Comparison of ENCODE assay signal across 9 mouse cellular contexts in genomic region chr17:34123111-34123510, GRCm38 (mm10). TPM values are rescaled to one million over a fixed set of nuclear protein-coding genes. Genes with fewer than 3 reads are reported as not detected.
DNase-seq lines count a peak whose midpoint lies in the region; ATAC-seq and TF ChIP-seq lines count a peak whose summit lies in the region.
"Had no signal": no experiment of that assay in that cellular context is flagged by ENCODE, and none has a peak within 500 bp of the region (broad histone marks: within the 10 kb centered on the region; RNA-seq: fewer than 3 reads in every experiment).

No protein-coding gene starts in this region.

- no peaks in the 10 kb centered on the region for H3K9me3 ChIP-seq in heart, embryonic 15.5 days (replicated peaks)
- no peaks in the 10 kb centered on the region for H3K9me3 ChIP-seq in G1E (replicated peaks)
- no peaks in the 10 kb centered on the region for H3K9me3 ChIP-seq in forebrain, embryonic 16.5 days (ENCODE audit: control insufficient read depth, low read length)
- H3K9me3 ChIP-seq in liver, embryonic 16.5 days (replicated peaks; ENCODE audit: control insufficient read depth, low read length), result no peaks in the 10 kb centered on the region

- no peaks in the 10 kb centered on the region for H3K27me3 ChIP-seq in heart, embryonic 15.5 days
- no peaks in the 10 kb centered on the region for H3K27me3 ChIP-seq in G1E (ENCODE audit: insufficient read depth, low read length)
- no peaks in the 10 kb centered on the region for H3K27me3 ChIP-seq in forebrain, embryonic 16.5 days (replicated peaks; ENCODE audit: control insufficient read depth, insufficient read depth, low read length)
- H3K27me3 ChIP-seq in liver, embryonic 16.5 days (ENCODE audit: control insufficient read depth, insufficient read depth, low read depth, low read length), result no peaks in the 10 kb centered on the region
- H3K27me3 ChIP-seq: Patski had no signal

- peak overlapping the region; percentile 100 for H3K27ac ChIP-seq in heart, embryonic 15.5 days
- peak overlapping the region; percentile 99 for H3K27ac ChIP-seq in forebrain, embryonic 16.5 days (ENCODE audit: low read length)
- H3K27ac ChIP-seq in liver, embryonic 16.5 days (ENCODE audit: low read length), result peak overlapping the region; percentile 100

- no peak for TF ChIP-seq CTCF in G1E (IDR thresholded peaks at IDR 0.05; ENCODE audit: low read depth, low read length)

- peak overlapping the region; percentile 84 for H3K4me2 ChIP-seq in heart, embryonic 15.5 days
- H3K4me2 ChIP-seq in forebrain, embryonic 16.5 days (ENCODE audit: low read length), result peak overlapping the region; percentile 92
- H3K4me2 ChIP-seq in liver, embryonic 16.5 days (ENCODE audit: low read depth, low read length), result peak overlapping the region; percentile 100

- WGBS in heart, embryonic 15.5 days, result 1% methylated on average over 7 of the region's 7 CpGs
- 3% methylated on average over 7 of the region's 7 CpGs for WGBS in forebrain, embryonic 16.5 days
- WGBS in liver, embryonic 16.5 days (ENCODE audit: insufficient replicate concordance), result under 1% methylated on average over 7 of the region's 7 CpGs

- no peak for DNase-seq in heart, adult 11 months
- DNase-seq in G1E (ENCODE audit: low spot score), result no peak
- no peak for DNase-seq in thymus, postnatal 14 days
- no peak for DNase-seq in cerebellum, postnatal 25 days
- DNase-seq in gastrocnemius, postnatal 25 days, result no peak

- H3K4me3 ChIP-seq in heart, embryonic 15.5 days, result peak overlapping the region; percentile 82
- H3K4me3 ChIP-seq in G1E (ENCODE audit: low read depth, low read length), result peak overlapping the region; percentile 99
- H3K4me3 ChIP-seq in forebrain, embryonic 16.5 days (replicated peaks; ENCODE audit: low read length), result peak overlapping the region; percentile 85
- peak overlapping the region; percentile 99 for H3K4me3 ChIP-seq in liver, embryonic 16.5 days (ENCODE audit: low read depth, low read length)

- H3K9ac ChIP-seq in heart, embryonic 15.5 days, result peak overlapping the region; percentile 96
- H3K9ac ChIP-seq in forebrain, embryonic 16.5 days (replicated peaks; ENCODE audit: low read depth, low read length), result peak overlapping the region; percentile 97
- H3K9ac ChIP-seq in liver, embryonic 16.5 days (ENCODE audit: low read depth, low read length), result peak overlapping the region; percentile 97

- no peak for ATAC-seq in heart, embryonic 15.5 days (replicated peaks; ENCODE audit: insufficient number of reproducible peaks, insufficient read depth, low FRiP score, low read depth)
- ATAC-seq in G1E (ENCODE audit: extremely low read depth, insufficient number of reproducible peaks, low FRiP score, poor library complexity, severe bottlenecking), result no peak
- no peak for ATAC-seq in forebrain, embryonic 16.5 days
- ATAC-seq in liver, embryonic 16.5 days (ENCODE audit: low read depth), result no peak

- no peaks in the 10 kb centered on the region for H3K36me3 ChIP-seq in heart, embryonic 15.5 days
- H3K36me3 ChIP-seq in G1E (replicated peaks), result peaks cover 56% of the 10 kb centered on the region
- 0 out of 2 replicates have a peak, but pooled peaks cover 2% of the 10 kb centered on the region for H3K36me3 ChIP-seq in forebrain, embryonic 16.5 days (ENCODE audit: control insufficient read depth, insufficient read depth)
- H3K36me3 ChIP-seq in liver, embryonic 16.5 days (ENCODE audit: control insufficient read depth, insufficient read depth), result peaks cover 9% of the 10 kb centered on the region

- H3K4me1 ChIP-seq in heart, embryonic 15.5 days (replicated peaks), result peaks cover 36% of the 10 kb centered on the region
- H3K4me1 ChIP-seq in G1E (ENCODE audit: insufficient read depth, low read depth, low read length), result peaks cover 49% of the 10 kb centered on the region
- H3K4me1 ChIP-seq in forebrain, embryonic 16.5 days (replicated peaks; ENCODE audit: control insufficient read depth, insufficient read depth, low read length), result peaks cover 18% of the 10 kb centered on the region
- peaks cover 49% of the 10 kb centered on the region for H3K4me1 ChIP-seq in liver, embryonic 16.5 days (ENCODE audit: control insufficient read depth, low read depth, low read length)

RNA-seq across cellular contexts. Expression of gene Brd2, which starts 0.7 kb away (rescaled TPM):
- 59.0 and 77.7 TPM in 2 replicates for polyA plus RNA-seq in heart, embryonic 15.5 days (2015; fragmentation: Nextera tagmentation; extraction: Ambion mirVana)
- 336 and 447 TPM in 2 replicates for total RNA-seq in G1E (2014; fragmentation: Nextera tagmentation)
- total RNA-seq in G1E (2017), result 214 and 244 TPM in 2 replicates
- polyA plus RNA-seq in G1E (2012), result 198 and 298 TPM in 2 replicates
- polyA plus RNA-seq in forebrain, embryonic 16.5 days (2015; fragmentation: Nextera tagmentation; extraction: Ambion mirVana), result 130 and 132 TPM in 2 replicates
- 32.0 and 35.8 TPM in 2 replicates for polyA plus RNA-seq in liver, embryonic 16.5 days (2015; fragmentation: Nextera tagmentation; extraction: Ambion mirVana)
- 10 to 100 TPM; 66.7 to 69.1 TPM for total RNA-seq in gastrocnemius, postnatal 25 days (2021)

RNA-seq across cellular contexts. Expression of gene H2-DMa, which starts 3.8 kb away (rescaled TPM):
- 6.0 and 13.6 TPM in 2 replicates for polyA plus RNA-seq in heart, embryonic 15.5 days (2015; fragmentation: Nextera tagmentation; extraction: Ambion mirVana)
- total RNA-seq in G1E (2014; fragmentation: Nextera tagmentation), result 11.0 and 16.1 TPM in 2 replicates
- total RNA-seq in G1E (2017), result 2.8 and 3.8 TPM in 2 replicates
- 0.62 and 1.3 TPM in 2 replicates for polyA plus RNA-seq in G1E (2012)
- polyA plus RNA-seq in forebrain, embryonic 16.5 days (2015; fragmentation: Nextera tagmentation; extraction: Ambion mirVana), result 12.1 and 15.8 TPM in 2 replicates
- 5.3 and 5.5 TPM in 2 replicates for polyA plus RNA-seq in liver, embryonic 16.5 days (2015; fragmentation: Nextera tagmentation; extraction: Ambion mirVana)
- 1 to 10 TPM; 2.8 to 3.1 TPM for total RNA-seq in gastrocnemius, postnatal 25 days (2021)

RNA-seq across cellular contexts. Expression of gene H2-DMb2, which starts 20.0 kb away (rescaled TPM):
- polyA plus RNA-seq in heart, embryonic 15.5 days (2015; fragmentation: Nextera tagmentation; extraction: Ambion mirVana), result 0.69 and 2.5 TPM in 2 replicates
- total RNA-seq in G1E (2014; fragmentation: Nextera tagmentation), result not detected in 2 replicates
- total RNA-seq in G1E (2017), result not detected in 2 replicates
- polyA plus RNA-seq in G1E (2012), result not detected in 2 replicates
- 0.43 and 0.90 TPM in 2 replicates for polyA plus RNA-seq in forebrain, embryonic 16.5 days (2015; fragmentation: Nextera tagmentation; extraction: Ambion mirVana)
- polyA plus RNA-seq in liver, embryonic 16.5 days (2015; fragmentation: Nextera tagmentation; extraction: Ambion mirVana), result 0.74 and 1.0 TPM in 2 replicates
- total RNA-seq in gastrocnemius, postnatal 25 days (2021), result under 1 TPM; 0.28 to 0.67 TPM

RNA-seq across cellular contexts. Expression of gene H2-DMb1, which starts 29.8 kb away (rescaled TPM):
- polyA plus RNA-seq in heart, embryonic 15.5 days (2015; fragmentation: Nextera tagmentation; extraction: Ambion mirVana), result 0.34 and 3.2 TPM in 2 replicates
- total RNA-seq in G1E (2014; fragmentation: Nextera tagmentation) (not detected in 2 replicates), G1E (2017) (0.41 and 0.44 TPM in 2 replicates)
- polyA plus RNA-seq in G1E (2012), result 0.06 and 0.10 TPM in 2 replicates
- 0.66 and 0.98 TPM in 2 replicates for polyA plus RNA-seq in forebrain, embryonic 16.5 days (2015; fragmentation: Nextera tagmentation; extraction: Ambion mirVana)
- 1.3 and 1.5 TPM in 2 replicates for polyA plus RNA-seq in liver, embryonic 16.5 days (2015; fragmentation: Nextera tagmentation; extraction: Ambion mirVana)
- total RNA-seq in gastrocnemius, postnatal 25 days (2021), result 1 to 10 TPM in 1 of 2 experiments, under 1 TPM in 1; 0.43 to 1.2 TPM

RNA-seq across cellular contexts. Expression of gene H2-Oa, which starts 31.0 kb away (rescaled TPM):
- 0.29 and 0.94 TPM in 2 replicates for polyA plus RNA-seq in heart, embryonic 15.5 days (2015; fragmentation: Nextera tagmentation; extraction: Ambion mirVana)
- total RNA-seq in G1E (2014; fragmentation: Nextera tagmentation) (not detected in 2 replicates), G1E (2017) (0.11 TPM in 1 of 2 replicates, not detected in the other)
- polyA plus RNA-seq in G1E (2012), result not detected in 2 replicates
- polyA plus RNA-seq in forebrain, embryonic 16.5 days (2015; fragmentation: Nextera tagmentation; extraction: Ambion mirVana), result 0.22 and 0.28 TPM in 2 replicates
- polyA plus RNA-seq in liver, embryonic 16.5 days (2015; fragmentation: Nextera tagmentation; extraction: Ambion mirVana), result 0.43 and 0.57 TPM in 2 replicates
- not detected for total RNA-seq in gastrocnemius, postnatal 25 days (2021)
- polyA plus RNA-seq: Patski had no signal
